In genomic region chr11:3983291-3983862, GRCm38 (mm10) we compare ENCODE assay signal across 8 mouse cellular contexts. TPM values are rescaled to one million over a fixed set of nuclear protein-coding genes. Genes with fewer than 3 reads are reported as not detected.
A peak's percentile ranks its signal among the peaks of the same experiment; 100 is the strongest.
DNase-seq lines count a peak whose midpoint lies in the region; ATAC-seq and TF ChIP-seq lines count a peak whose summit lies in the region.

Gal3st1 (plus strand) TSS chr11:3983636.

- DNase-seq in heart, postnatal 0 days (ENCODE audit: low spot score): no peak
- no peak for DNase-seq in heart, adult 18-20 months
- DNase-seq in kidney, postnatal 4 days: peak; percentile 45 to 72
- DNase-seq in urinary bladder, adult 2 months (ENCODE audit: low spot score): no peak
- no peak for DNase-seq in thymus, adult 2 months

- H3K27me3 ChIP-seq in heart, postnatal 0 days (ENCODE audit: control insufficient read depth, insufficient read depth, low read length): peaks cover 19% of the 10 kb centered on the region
- H3K27me3 ChIP-seq in forebrain, embryonic 15.5 days: peaks cover 11% of the 10 kb centered on the region; the same call in 1 of the 2 replicates
- H3K27me3 ChIP-seq in liver, embryonic 16.5 days (ENCODE audit: control insufficient read depth, insufficient read depth, low read depth, low read length): peaks cover 24% of the 10 kb centered on the region
- peaks cover 5% of the 10 kb centered on the region for H3K27me3 ChIP-seq in thymus, adult 2 months (ENCODE audit: control insufficient read depth, insufficient read depth, low read length)

- TF ChIP-seq POLR2A in olfactory bulb, adult 2 months (IDR thresholded peaks at IDR 0.05; ENCODE audit: insufficient read depth, low read depth, low read length): 0 out of 2 replicates have a peak, but pooled peaks have one; percentile 14
- TF ChIP-seq POLR2A in thymus, adult 2 months (IDR thresholded peaks at IDR 0.05; ENCODE audit: control insufficient read depth, extremely low read depth, insufficient read depth, low read length, poor library complexity): no peak

- TF ChIP-seq EP300 in heart, postnatal 0 days (IDR thresholded peaks at IDR 0.05; ENCODE audit: low read depth): no peak

- peak within 1 kb of the TSS; percentile 62 for H3K4me2 ChIP-seq in heart, postnatal 0 days (ENCODE audit: low read depth, low read length)
- peak within 1 kb of the TSS; percentile 57 for H3K4me2 ChIP-seq in forebrain, embryonic 15.5 days (replicated peaks)
- H3K4me2 ChIP-seq in liver, embryonic 16.5 days (ENCODE audit: low read depth, low read length): peak within 1 kb of the TSS; percentile 42

- no peak within 1 kb of the TSS; the same call in 1 of the 2 replicates for H3K9ac ChIP-seq in heart, postnatal 0 days (replicated peaks; ENCODE audit: low read depth, low read length)
- H3K9ac ChIP-seq in forebrain, embryonic 15.5 days (replicated peaks): peak within 1 kb of the TSS; percentile 43
- no peak within 1 kb of the TSS for H3K9ac ChIP-seq in liver, embryonic 16.5 days (ENCODE audit: low read depth, low read length)

- no peak within 1 kb of the TSS for H3K27ac ChIP-seq in heart, postnatal 0 days (ENCODE audit: low read depth)
- no peak within 1 kb of the TSS for H3K27ac ChIP-seq in forebrain, embryonic 15.5 days (replicated peaks)
- no peak within 1 kb of the TSS for H3K27ac ChIP-seq in liver, embryonic 16.5 days (ENCODE audit: low read length)
- H3K27ac ChIP-seq in olfactory bulb, adult 2 months (ENCODE audit: insufficient read depth, low read depth, low read length): peak within 1 kb of the TSS; percentile 38; the same call in 1 of the 2 replicates
- no peak within 1 kb of the TSS for H3K27ac ChIP-seq in thymus, adult 2 months (ENCODE audit: control insufficient read depth, insufficient read depth, low read length)

- no peak for TF ChIP-seq CTCF in heart, postnatal 0 days (IDR thresholded peaks at IDR 0.05; ENCODE audit: low read depth)
- TF ChIP-seq CTCF in olfactory bulb, adult 2 months (IDR thresholded peaks at IDR 0.05; ENCODE audit: insufficient read depth, low read depth, low read length): no peak
- TF ChIP-seq CTCF in thymus, adult 2 months (IDR thresholded peaks at IDR 0.05; ENCODE audit: borderline replicate concordance, control insufficient read depth, extremely low read depth, insufficient read depth, low read length, poor library complexity): no peak

- H3K4me3 ChIP-seq in heart, postnatal 0 days (ENCODE audit: low read depth, low read length): peak within 1 kb of the TSS; percentile 37
- H3K4me3 ChIP-seq in forebrain, embryonic 15.5 days: peak within 1 kb of the TSS; percentile 41
- peak within 1 kb of the TSS; percentile 53 for H3K4me3 ChIP-seq in liver, embryonic 16.5 days (ENCODE audit: low read depth, low read length)
- H3K4me3 ChIP-seq in olfactory bulb, adult 2 months (ENCODE audit: insufficient read depth, low read depth, low read length): peak within 1 kb of the TSS; percentile 49
- H3K4me3 ChIP-seq in thymus, adult 2 months (ENCODE audit: control insufficient read depth, insufficient read depth, low read length): no peak within 1 kb of the TSS

- WGBS in heart, postnatal 0 days: 4% methylated on average over 28 of the region's 37 CpGs
- WGBS in forebrain, embryonic 15.5 days: under 1% methylated on average over 30 of the region's 37 CpGs
- 4% methylated on average over 37 of the region's 37 CpGs for WGBS in liver, embryonic 16.5 days (ENCODE audit: insufficient replicate concordance)
- WGBS in olfactory bulb, adult 2 months: under 1% methylated on average over 37 of the region's 37 CpGs
- 6% methylated on average over 37 of the region's 37 CpGs for WGBS in thymus, adult 2 months

- H3K4me1 ChIP-seq in heart, postnatal 0 days (ENCODE audit: control insufficient read depth, insufficient read depth): 0 out of 2 replicates have a peak, but pooled peaks cover 4% of the 10 kb centered on the region
- H3K4me1 ChIP-seq in forebrain, embryonic 15.5 days: peaks cover 6% of the 10 kb centered on the region
- peaks cover 5% of the 10 kb centered on the region for H3K4me1 ChIP-seq in liver, embryonic 16.5 days (ENCODE audit: control insufficient read depth, low read depth, low read length)
- H3K4me1 ChIP-seq in olfactory bulb, adult 2 months (ENCODE audit: control insufficient read depth, insufficient read depth, low read length): peaks cover 6% of the 10 kb centered on the region
- H3K4me1 ChIP-seq in thymus, adult 2 months (replicated peaks; ENCODE audit: control insufficient read depth, insufficient read depth, low read length): no peaks in the 10 kb centered on the region

- H3K9me3 ChIP-seq in heart, postnatal 0 days (replicated peaks; ENCODE audit: control insufficient read depth, low read length): no peaks in the 10 kb centered on the region
- H3K9me3 ChIP-seq in forebrain, embryonic 15.5 days: no peaks in the 10 kb centered on the region
- H3K9me3 ChIP-seq in liver, embryonic 16.5 days (replicated peaks; ENCODE audit: control insufficient read depth, low read length): no peaks in the 10 kb centered on the region

- H3K36me3 ChIP-seq in heart, postnatal 0 days (replicated peaks; ENCODE audit: control insufficient read depth, insufficient read depth, low read length): peaks cover 20% of the 10 kb centered on the region
- peaks cover 16% of the 10 kb centered on the region for H3K36me3 ChIP-seq in forebrain, embryonic 15.5 days
- H3K36me3 ChIP-seq in liver, embryonic 16.5 days (ENCODE audit: control insufficient read depth, insufficient read depth): peaks cover 5% of the 10 kb centered on the region
- peaks cover 10% of the 10 kb centered on the region for H3K36me3 ChIP-seq in thymus, adult 2 months (ENCODE audit: control insufficient read depth, insufficient read depth, low read length)

- ATAC-seq in heart, postnatal 0 days (ENCODE audit: insufficient read depth, low read depth): peak; percentile 33; the same call in 1 of the 2 replicates
- peak; percentile 74 for ATAC-seq in forebrain, embryonic 15.5 days (replicated peaks)
- ATAC-seq in liver, embryonic 16.5 days (ENCODE audit: low read depth): peak; percentile 79

RNA-seq across cellular contexts. Expression of gene Gal3st1, which starts in this region (rescaled TPM):
- 0.81 TPM in 1 of 2 replicates, not detected in the other for total RNA-seq in heart, postnatal 0 days (2014; rRNA removed; ENCODE audit: low replicate concordance)
- polyA plus RNA-seq in heart, postnatal 0 days (2015; fragmentation: Nextera tagmentation; extraction: Ambion mirVana): 0.14 and 0.37 TPM in 2 replicates
- total RNA-seq in heart, adult 18-20 months (2021): under 1 TPM; 0.15 to 0.23 TPM
- polyA plus RNA-seq in forebrain, embryonic 15.5 days (2015; fragmentation: Nextera tagmentation; extraction: Ambion mirVana): 1.5 and 2.0 TPM in 2 replicates
- polyA plus RNA-seq in liver, embryonic 16.5 days (2015; fragmentation: Nextera tagmentation; extraction: Ambion mirVana): 1.0 and 2.1 TPM in 2 replicates
- polyA plus RNA-seq in olfactory bulb, adult 2 months (2012; ENCODE audit: insufficient read depth, insufficient read length, low replicate concordance, missing spikeins): not detected in 2 replicates
- polyA plus RNA-seq in urinary bladder, adult 2 months (2012; rRNA removed): 5.5 and 6.9 TPM in 2 replicates
- polyA plus RNA-seq in thymus, adult 2 months (2012; rRNA removed): 1.7 and 2.1 TPM in 2 replicates

Comparison
In these comparisons a context has a peak if more than half of its experiments do, and no peak if none do; other contexts are left out.
1. Peak in ATAC-seq, H3K4me3 ChIP-seq and H3K4me2 ChIP-seq in heart, postnatal 0 days; RNA of the gene not detected or under 1 TPM.
2. DNase-seq: peak in kidney, postnatal 4 days (2 of 2); none in heart, postnatal 0 days (single experiment), heart, adult 18-20 months (0 of 2), urinary bladder, adult 2 months (single experiment) and thymus, adult 2 months (single experiment).
3. Peak in every context shown above with its lines, with median percentiles within 50 percentile points of each other: ATAC-seq and H3K4me2 ChIP-seq.